Mouse (Mus musculus): ENCODE results near the gene Chga. TPM values are rescaled to one million over a fixed set of nuclear protein-coding genes. Genes with fewer than 3 reads are reported as not detected.

The Chga gene
- polyA plus RNA-seq, 1 experiment from 2014 or later: 0.88 TPM

- Histone ChIP-seq H3K4me2 (no peak overlapping the region), H3K4me1 (replicated peaks; ENCODE audit: control insufficient read depth, insufficient read depth, low read length) (no peaks in the 10 kb centered on the region), H3K9ac (ENCODE audit: low read depth, low read length) (no peak overlapping the region), H3K27ac (ENCODE audit: low read depth, low read length) (no peak overlapping the region), H3K27me3 (replicated peaks; ENCODE audit: control insufficient read depth, insufficient read depth, low read length) (no peaks in the 10 kb centered on the region), H3K36me3 (ENCODE audit: control insufficient read depth, insufficient read depth, low read length) (no peaks in the 10 kb centered on the region), H3K9me3 (ENCODE audit: control insufficient read depth, low read length) (no peaks in the 10 kb centered on the region), H3K4me3 (ENCODE audit: low read depth, low read length) (no peak overlapping the region)
- 82% methylated on average over 11 of the region's 11 CpGs for WGBS
- ATAC-seq (replicated peaks; ENCODE audit: low FRiP score): no peak
- no peak for DNase-seq (ENCODE audit: low spot score)
These were observed 27.7 kb downstream of the Chga start for GRCm38 (mm10) chr12:102582441-102582840.

DNA sequence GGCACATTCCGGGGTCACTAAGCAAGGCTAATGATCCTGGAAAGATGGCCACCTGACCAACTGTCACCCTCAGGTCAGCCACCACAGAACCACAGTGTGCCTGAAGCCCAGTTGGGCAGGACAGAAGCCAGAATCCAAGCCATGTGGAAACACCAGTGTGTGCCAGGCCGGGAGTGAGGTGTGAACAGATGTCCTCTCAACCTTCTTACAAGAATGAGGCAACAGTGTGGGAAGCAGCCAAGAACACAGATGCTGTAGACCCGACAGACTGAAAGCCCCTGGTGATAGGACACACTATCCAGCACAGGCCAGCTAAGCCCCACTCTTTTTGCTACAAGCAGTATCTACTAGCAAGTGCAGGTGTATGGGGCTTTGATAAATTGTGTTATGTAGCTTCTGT lies 30.6 kb downstream of the Chga start:
- Histone ChIP-seq H3K36me3 (ENCODE audit: control insufficient read depth, insufficient read depth, low read length) (no peaks in the 10 kb centered on the region), H3K4me3 (ENCODE audit: low read depth, low read length) (no peak overlapping the region), H3K9me3 (ENCODE audit: control insufficient read depth, low read length) (no peaks in the 10 kb centered on the region), H3K27ac (ENCODE audit: low read depth, low read length) (no peak overlapping the region), H3K9ac (ENCODE audit: low read depth, low read length) (no peak overlapping the region), H3K4me1 (replicated peaks; ENCODE audit: control insufficient read depth, insufficient read depth, low read length) (no peaks in the 10 kb centered on the region), H3K4me2 (no peak overlapping the region), H3K27me3 (replicated peaks; ENCODE audit: control insufficient read depth, insufficient read depth, low read length) (no peaks in the 10 kb centered on the region)
- WGBS: 77% methylated on average over 3 of the region's 3 CpGs
- no peak for ATAC-seq (replicated peaks; ENCODE audit: low FRiP score)
- no peak for DNase-seq (ENCODE audit: low spot score)

DNA sequence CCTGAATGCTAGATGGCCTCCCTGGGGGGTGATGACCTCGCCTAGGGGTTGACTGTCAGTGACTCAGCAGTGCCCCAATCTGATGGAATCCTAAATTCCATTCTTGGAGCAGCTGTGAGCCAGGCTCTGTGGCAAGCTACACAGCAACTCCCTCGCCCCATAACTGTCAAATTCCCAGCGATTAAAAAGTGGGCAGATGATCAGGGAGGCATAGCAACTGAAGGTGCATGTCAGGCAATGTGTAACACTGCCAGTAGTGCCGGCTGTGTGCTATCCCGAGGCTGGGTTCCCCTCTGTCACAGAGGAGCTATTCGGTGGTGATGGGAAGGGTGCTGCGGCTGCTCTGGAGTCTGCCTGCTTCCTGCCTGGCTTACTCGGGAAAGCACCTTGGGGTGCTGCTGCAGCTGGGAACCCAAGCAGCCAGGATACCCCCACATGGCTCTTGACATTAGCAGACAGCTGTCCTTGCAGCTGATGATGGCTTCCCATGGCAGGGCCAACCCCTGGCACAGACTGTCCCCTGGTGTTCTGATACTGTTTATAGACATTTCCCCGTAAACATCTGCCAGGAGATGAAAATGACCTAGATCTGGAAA lies 31.6 kb downstream of the Chga start:
- 77% methylated on average over 9 of the region's 9 CpGs for WGBS

GRCm38 (mm10) chr12:102587106-102587505 lies 32.3 kb downstream of the Chga start:
- DNase-seq (ENCODE audit: low spot score) (no peak), ATAC-seq (replicated peaks; ENCODE audit: low FRiP score) (no peak)
- H3K9ac ChIP-seq (ENCODE audit: low read depth, low read length): no peak overlapping the region
- no peak overlapping the region for H3K4me3 ChIP-seq (ENCODE audit: low read depth, low read length)
- no peaks in the 10 kb centered on the region for H3K27me3 ChIP-seq (replicated peaks; ENCODE audit: control insufficient read depth, insufficient read depth, low read length)
- 80% methylated on average over 8 of the region's 8 CpGs for WGBS
- H3K4me1 ChIP-seq (replicated peaks; ENCODE audit: control insufficient read depth, insufficient read depth, low read length): no peaks in the 10 kb centered on the region
- no peaks in the 10 kb centered on the region for H3K9me3 ChIP-seq (ENCODE audit: control insufficient read depth, low read length)
- no peak overlapping the region for H3K4me2 ChIP-seq
- H3K27ac ChIP-seq (ENCODE audit: low read depth, low read length): no peak overlapping the region
- H3K36me3 ChIP-seq (ENCODE audit: control insufficient read depth, insufficient read depth, low read length): no peaks in the 10 kb centered on the region

More for the DNA sequence above, 31.6 kb downstream of the Chga start:
- Histone ChIP-seq H3K27ac (ENCODE audit: low read depth, low read length) (no peak overlapping the region), H3K4me3 (ENCODE audit: low read depth, low read length) (no peak overlapping the region), H3K27me3 (replicated peaks; ENCODE audit: control insufficient read depth, insufficient read depth, low read length) (no peaks in the 10 kb centered on the region), H3K4me2 (no peak overlapping the region), H3K4me1 (replicated peaks; ENCODE audit: control insufficient read depth, insufficient read depth, low read length) (no peaks in the 10 kb centered on the region), H3K9me3 (ENCODE audit: control insufficient read depth, low read length) (no peaks in the 10 kb centered on the region), H3K9ac (ENCODE audit: low read depth, low read length) (no peak overlapping the region), H3K36me3 (ENCODE audit: control insufficient read depth, insufficient read depth, low read length) (no peaks in the 10 kb centered on the region)
- ATAC-seq (replicated peaks; ENCODE audit: low FRiP score): no peak
- no peak for DNase-seq (ENCODE audit: low spot score)

DNA sequence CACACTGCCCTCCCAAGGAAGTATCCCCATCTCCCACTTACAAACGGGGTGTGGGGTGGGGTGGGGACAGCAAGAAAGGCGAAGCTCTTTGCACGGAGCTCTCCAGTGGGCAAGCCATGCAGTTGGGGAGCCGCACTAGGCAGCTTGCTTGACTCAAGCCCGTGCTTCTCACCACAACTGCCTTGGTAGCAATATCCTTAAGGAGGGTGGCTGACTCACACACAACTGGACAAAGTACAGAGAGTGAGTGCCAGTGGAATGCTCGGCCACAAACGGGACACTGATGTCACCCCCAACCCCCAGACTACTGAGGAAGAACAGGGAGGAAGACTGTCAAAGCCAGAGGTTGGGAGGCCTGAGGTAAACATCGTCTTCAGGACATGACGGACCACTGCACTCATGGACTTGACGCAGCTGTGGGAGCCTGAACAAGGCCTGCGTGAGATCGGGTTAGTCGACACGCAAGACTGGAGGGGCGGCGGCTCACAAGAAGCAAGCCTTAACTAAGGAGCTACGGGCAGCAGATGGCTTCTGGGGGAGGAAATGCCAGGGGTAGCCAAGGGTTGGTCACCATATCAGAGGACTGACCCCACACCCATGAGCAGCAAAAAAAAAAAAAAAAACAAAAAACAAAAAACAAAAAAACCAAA lies 36.1 kb downstream of the Chga start:
- DNase-seq (ENCODE audit: low spot score) (no peak), ATAC-seq (replicated peaks; ENCODE audit: low FRiP score) (no peak)
- 88% methylated on average over 17 of the region's 17 CpGs for WGBS
- H3K9ac ChIP-seq (ENCODE audit: low read depth, low read length): no peak overlapping the region
- H3K4me3 ChIP-seq (ENCODE audit: low read depth, low read length): no peak overlapping the region
- no peaks in the 10 kb centered on the region for H3K4me1 ChIP-seq (replicated peaks; ENCODE audit: control insufficient read depth, insufficient read depth, low read length)
- H3K4me2 ChIP-seq: no peak overlapping the region
- no peaks in the 10 kb centered on the region for H3K9me3 ChIP-seq (ENCODE audit: control insufficient read depth, low read length)
- no peaks in the 10 kb centered on the region for H3K27me3 ChIP-seq (replicated peaks; ENCODE audit: control insufficient read depth, insufficient read depth, low read length)
- H3K36me3 ChIP-seq (ENCODE audit: control insufficient read depth, insufficient read depth, low read length): no peaks in the 10 kb centered on the region
- H3K27ac ChIP-seq (ENCODE audit: low read depth, low read length): no peak overlapping the region

DNA sequence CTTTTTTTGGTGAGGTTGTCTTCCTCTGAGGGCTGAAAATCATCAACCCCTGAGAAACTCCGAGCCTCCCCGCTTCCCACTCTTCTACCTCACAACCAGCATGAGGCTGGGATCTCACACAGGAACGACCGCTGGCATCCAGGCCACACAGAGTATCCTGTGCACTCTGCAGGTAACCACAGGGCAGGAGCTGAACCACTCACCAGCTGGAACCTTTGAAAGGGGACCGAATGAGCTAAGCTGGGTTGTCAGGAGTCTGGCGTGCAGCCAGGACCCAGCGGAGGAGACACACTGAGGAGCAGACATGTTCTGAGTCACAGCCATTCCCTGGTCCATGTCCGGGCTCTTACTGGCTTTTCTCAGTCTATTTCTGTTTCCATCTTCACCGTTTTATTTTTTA lies 38.9 kb downstream of the Chga start:
- Histone ChIP-seq H3K4me1 (replicated peaks; ENCODE audit: control insufficient read depth, insufficient read depth, low read length) (no peaks in the 10 kb centered on the region), H3K27me3 (replicated peaks; ENCODE audit: control insufficient read depth, insufficient read depth, low read length) (no peaks in the 10 kb centered on the region), H3K36me3 (ENCODE audit: control insufficient read depth, insufficient read depth, low read length) (no peaks in the 10 kb centered on the region), H3K4me2 (no peak overlapping the region), H3K9ac (ENCODE audit: low read depth, low read length) (no peak overlapping the region), H3K4me3 (ENCODE audit: low read depth, low read length) (no peak overlapping the region), H3K27ac (ENCODE audit: low read depth, low read length) (no peak overlapping the region), H3K9me3 (ENCODE audit: control insufficient read depth, low read length) (no peaks in the 10 kb centered on the region)
- whole genome bisulfite sequencing: 78% methylated on average over 9 of the region's 9 CpGs
- no peak for DNase-seq (ENCODE audit: low spot score)
- no peak for ATAC-seq (replicated peaks; ENCODE audit: low FRiP score)

GRCm38 (mm10) chr12:102594627-102595026 lies 39.9 kb downstream of the Chga start:
- H3K9ac ChIP-seq (ENCODE audit: low read depth, low read length): no peak overlapping the region
- no peak overlapping the region for H3K4me3 ChIP-seq (ENCODE audit: low read depth, low read length)
- no peak overlapping the region for H3K27ac ChIP-seq (ENCODE audit: low read depth, low read length)
- no peak for ATAC-seq (replicated peaks; ENCODE audit: low FRiP score)
- no peaks in the 10 kb centered on the region for H3K27me3 ChIP-seq (replicated peaks; ENCODE audit: control insufficient read depth, insufficient read depth, low read length)
- H3K4me1 ChIP-seq (replicated peaks; ENCODE audit: control insufficient read depth, insufficient read depth, low read length): no peaks in the 10 kb centered on the region
- DNase-seq (ENCODE audit: low spot score): no peak
- H3K4me2 ChIP-seq: no peak overlapping the region
- no peaks in the 10 kb centered on the region for H3K36me3 ChIP-seq (ENCODE audit: control insufficient read depth, insufficient read depth, low read length)
- WGBS: 78% methylated on average over 9 of the region's 9 CpGs
- no peaks in the 10 kb centered on the region for H3K9me3 ChIP-seq (ENCODE audit: control insufficient read depth, low read length)

DNA sequence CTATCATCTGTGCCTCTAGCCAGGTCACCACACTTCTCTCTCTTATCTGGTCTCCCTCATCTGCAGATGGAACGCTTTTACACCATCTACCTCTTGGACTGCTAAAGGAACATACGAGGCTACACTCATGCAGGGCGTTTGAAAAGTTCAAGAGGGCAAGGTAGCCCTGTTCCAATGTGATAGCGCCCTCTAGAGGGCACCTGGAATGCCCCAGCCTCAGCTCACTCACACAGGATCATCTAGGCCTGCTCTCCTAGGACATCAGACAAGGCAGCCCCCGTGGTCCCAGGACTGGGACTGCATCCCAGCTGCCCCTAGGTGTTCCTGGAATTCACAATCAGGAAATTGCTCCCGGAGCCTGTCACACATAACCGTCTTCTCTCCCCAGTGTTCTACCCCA lies 41.6 kb downstream of the Chga start:
- Histone ChIP-seq H3K27me3 (replicated peaks; ENCODE audit: control insufficient read depth, insufficient read depth, low read length) (no peaks in the 10 kb centered on the region), H3K9me3 (ENCODE audit: control insufficient read depth, low read length) (no peaks in the 10 kb centered on the region), H3K4me2 (no peak overlapping the region), H3K4me1 (replicated peaks; ENCODE audit: control insufficient read depth, insufficient read depth, low read length) (no peaks in the 10 kb centered on the region; the same call in 1 of the 2 replicates), H3K4me3 (ENCODE audit: low read depth, low read length) (no peak overlapping the region), H3K9ac (ENCODE audit: low read depth, low read length) (no peak overlapping the region), H3K36me3 (ENCODE audit: control insufficient read depth, insufficient read depth, low read length) (no peaks in the 10 kb centered on the region), H3K27ac (ENCODE audit: low read depth, low read length) (no peak overlapping the region)
- DNase-seq (ENCODE audit: low spot score): no peak
- no peak for ATAC-seq (replicated peaks; ENCODE audit: low FRiP score)
- 59% methylated on average over 7 of the region's 7 CpGs for WGBS

DNA sequence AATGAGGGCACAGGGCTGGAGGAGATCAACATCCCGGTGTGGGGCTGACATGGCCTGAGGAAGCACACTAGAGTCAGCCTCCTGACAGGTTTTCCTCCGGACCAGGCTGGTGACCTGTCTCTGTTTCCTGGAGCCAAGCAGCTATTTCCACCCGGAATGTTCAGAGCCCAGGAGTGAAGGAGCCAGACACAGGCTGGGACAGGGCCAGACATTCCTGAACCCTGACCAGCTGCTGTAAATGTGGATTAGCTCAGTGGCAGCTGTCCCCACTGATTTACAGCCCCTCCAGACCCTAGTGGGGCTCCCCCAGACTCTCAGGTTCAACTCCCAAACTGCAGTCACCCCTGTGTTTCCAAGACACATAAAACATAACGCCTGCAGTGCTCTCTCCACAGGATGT lies 42.7 kb downstream of the Chga start:
- no peaks in the 10 kb centered on the region for H3K36me3 ChIP-seq (ENCODE audit: control insufficient read depth, insufficient read depth, low read length)
- ATAC-seq (replicated peaks; ENCODE audit: low FRiP score) (no peak), DNase-seq (ENCODE audit: low spot score) (no peak)
- H3K4me1 ChIP-seq (replicated peaks; ENCODE audit: control insufficient read depth, insufficient read depth, low read length): no peaks in the 10 kb centered on the region; the same call in 1 of the 2 replicates
- no peaks in the 10 kb centered on the region for H3K9me3 ChIP-seq (ENCODE audit: control insufficient read depth, low read length)
- H3K4me3 ChIP-seq (ENCODE audit: low read depth, low read length): no peak overlapping the region
- no peak overlapping the region for H3K4me2 ChIP-seq
- H3K9ac ChIP-seq (ENCODE audit: low read depth, low read length): no peak overlapping the region
- H3K27me3 ChIP-seq (replicated peaks; ENCODE audit: control insufficient read depth, insufficient read depth, low read length): no peaks in the 10 kb centered on the region
- H3K27ac ChIP-seq (ENCODE audit: low read depth, low read length): no peak overlapping the region
- 68% methylated on average over 4 of the region's 4 CpGs for WGBS
